Mouse (Mus musculus) NIH3T3 (cell line): ENCODE results near the gene Nuak1.

Experiments
- DNase-seq: peaks from one replicate; pipeline ENCODE4 v3.0.0-alpha.2; 2012; ENCODE audit warnings: low read depth

The Nuak1 gene

GRCm38 (mm10) chr10:84381276-84381798 is 59.1 kb downstream of the Nuak1 start:
- no peak for DNase-seq

DNA sequence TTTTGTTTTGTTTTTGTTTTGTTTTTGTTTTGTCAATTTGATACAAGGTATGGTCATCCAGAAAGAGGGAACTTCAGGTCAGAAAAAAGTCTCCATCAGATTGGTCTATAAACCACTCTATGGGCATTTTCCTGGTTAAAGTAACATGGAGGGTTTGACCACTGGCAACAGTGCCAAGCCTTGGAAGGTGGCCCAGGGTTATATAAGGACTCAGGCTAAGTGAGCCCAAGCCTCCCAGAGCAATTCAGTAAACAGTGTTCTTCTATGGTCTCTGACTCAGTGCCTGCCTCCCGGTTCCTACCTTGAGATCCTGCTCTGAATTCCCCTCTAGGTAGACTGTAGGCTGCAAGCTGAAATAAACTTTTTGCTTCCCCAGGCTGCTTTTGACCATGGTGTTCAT is 61.0 kb downstream of the Nuak1 start:
- no peak for DNase-seq

GRCm38 (mm10) chr10:84377956-84378355 is 62.4 kb downstream of the Nuak1 start:
- no peak for DNase-seq

DNA sequence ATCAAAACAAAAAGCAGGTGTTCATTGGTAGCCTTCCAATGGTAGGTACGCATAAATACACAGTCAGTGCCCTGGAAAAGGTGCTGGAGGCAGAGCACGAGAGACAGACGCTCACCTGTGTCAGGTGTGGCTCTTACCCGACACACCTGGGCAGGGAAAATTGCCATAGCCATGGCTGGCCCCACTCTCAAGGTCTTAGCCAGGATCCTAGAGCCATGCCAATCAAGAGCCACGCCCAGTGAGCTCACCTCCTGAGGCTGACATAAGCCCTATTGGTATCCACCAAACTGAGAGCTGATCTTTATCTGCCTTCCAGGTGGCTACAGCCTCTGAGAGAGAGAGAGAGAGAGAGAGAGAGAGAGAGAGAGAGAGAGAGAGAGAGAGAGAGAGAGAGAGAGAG is 64.1 kb downstream of the Nuak1 start:
- DNase-seq: no peak

- DNase-seq: no peak
Observed at GRCm38 (mm10) chr10:84374996-84375395, 65.4 kb downstream of the Nuak1 start.

DNA sequence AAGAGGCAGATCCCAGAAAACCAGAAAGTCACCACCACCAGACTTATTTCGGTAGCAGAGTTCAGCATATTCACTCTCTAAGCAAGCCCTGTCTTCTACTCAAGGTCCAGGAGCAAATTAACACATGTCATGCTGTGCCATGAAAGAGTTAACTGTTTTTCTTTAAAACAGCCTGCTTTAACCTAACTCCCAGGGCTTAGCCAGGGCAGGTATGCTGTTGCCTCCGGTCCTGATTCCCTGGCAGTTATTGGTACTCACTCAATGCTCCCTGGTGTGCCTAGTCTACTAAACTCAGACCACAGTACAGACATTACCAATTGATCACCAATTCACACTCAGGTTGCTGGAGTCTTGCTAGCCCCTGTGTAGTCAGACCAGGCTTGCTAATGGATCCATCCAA is 66.9 kb downstream of the Nuak1 start:
- no peak for DNase-seq

- no peak for DNase-seq
Observed at GRCm38 (mm10) chr10:84372161-84373095, 68.0 kb downstream of the Nuak1 start.

- no peak for DNase-seq
Observed at GRCm38 (mm10) chr10:84371681-84372160, 68.7 kb downstream of the Nuak1 start.

DNA sequence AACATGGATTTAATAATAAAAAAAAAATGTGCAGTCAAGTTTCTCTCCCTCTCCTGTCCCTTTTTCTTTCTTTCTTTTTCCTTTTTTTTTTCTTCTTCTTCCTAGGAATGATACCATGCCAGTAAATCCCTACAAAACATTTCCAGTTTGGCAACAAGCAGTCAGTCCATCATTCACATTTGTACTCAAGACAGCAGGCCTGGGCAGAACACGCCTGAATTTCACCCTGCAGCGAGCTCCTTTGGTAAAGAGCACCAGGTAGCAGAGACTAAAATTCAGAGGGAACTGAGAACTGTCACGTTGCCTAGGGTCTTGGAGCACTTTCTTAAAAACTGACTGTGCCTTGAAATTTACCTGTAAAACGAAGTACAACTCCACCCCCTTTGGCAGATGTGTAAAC is 69.2 kb downstream of the Nuak1 start:
- no peak for DNase-seq

- no peak for DNase-seq
Observed at GRCm38 (mm10) chr10:84369646-84370314, 70.6 kb downstream of the Nuak1 start.

- no peak for DNase-seq
Observed at GRCm38 (mm10) chr10:84368185-84368584, 72.2 kb downstream of the Nuak1 start.

DNA sequence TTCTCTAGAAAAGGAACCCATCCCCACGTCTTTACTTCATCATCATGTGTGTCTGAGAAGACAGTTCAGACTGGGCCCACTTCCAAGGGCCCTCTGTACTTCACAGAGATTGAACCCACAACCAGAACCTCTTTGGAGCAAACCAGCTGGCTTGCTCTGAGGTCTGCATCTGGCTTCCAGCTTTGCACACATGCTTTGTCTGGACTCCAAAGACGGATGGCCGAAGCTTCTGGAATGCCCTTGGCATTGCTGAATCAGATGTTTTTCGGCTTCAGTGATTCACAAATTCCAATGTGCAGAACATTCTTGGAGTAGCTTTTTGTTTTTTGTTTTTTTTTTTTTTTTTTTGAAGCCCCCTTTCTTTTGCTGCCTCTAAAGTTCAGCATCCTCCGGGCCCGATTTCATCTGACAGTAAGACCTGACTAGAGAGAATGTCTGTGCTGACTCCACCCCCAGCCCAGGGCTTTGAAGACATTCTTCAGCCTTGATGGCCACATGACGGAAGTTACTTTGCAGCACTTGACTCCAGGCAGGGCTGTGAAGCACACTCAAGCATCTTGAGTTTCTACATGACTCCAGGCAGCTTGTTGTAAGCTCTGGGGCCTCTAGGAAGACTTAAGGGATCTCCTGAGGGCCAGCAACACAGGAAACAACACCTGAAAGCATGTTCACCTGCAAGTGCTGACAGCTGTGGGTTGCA is 75.1 kb downstream of the Nuak1 start:
- DNase-seq: peak; percentile 83

GRCm38 (mm10) chr10:84363833-84364232 is 76.6 kb downstream of the Nuak1 start:
- no peak for DNase-seq

GRCm38 (mm10) chr10:84360953-84361352 is 79.4 kb downstream of the Nuak1 start:
- peak; percentile 31 for DNase-seq

- no peak for DNase-seq
Observed at GRCm38 (mm10) chr10:84360391-84360790, 80.0 kb downstream of the Nuak1 start.

- no peak for DNase-seq
Observed at GRCm38 (mm10) chr10:84358738-84359120, 81.7 kb downstream of the Nuak1 start.

GRCm38 (mm10) chr10:84357997-84358737 is 82.2 kb downstream of the Nuak1 start:
- no peak for DNase-seq

DNA sequence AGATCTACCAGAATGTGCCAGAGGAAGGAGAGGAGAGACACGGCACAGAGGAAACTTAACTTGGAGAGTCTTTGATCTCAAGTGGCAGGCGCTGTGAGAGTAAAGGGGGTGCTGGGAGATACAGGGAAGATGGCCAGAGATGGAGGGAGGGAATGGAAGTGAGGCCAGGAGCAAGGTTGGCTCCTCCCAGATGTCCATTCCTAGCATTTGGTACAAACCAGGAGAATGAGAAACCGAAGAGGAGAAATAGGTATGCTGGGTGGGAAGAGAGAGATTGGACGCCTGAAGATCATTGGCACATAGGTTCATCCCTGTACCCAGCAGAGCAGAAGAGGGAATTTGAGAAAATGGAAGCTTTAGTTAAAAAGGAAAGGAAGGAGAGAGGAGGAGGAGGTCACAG is 82.8 kb downstream of the Nuak1 start:
- no peak for DNase-seq

DNA sequence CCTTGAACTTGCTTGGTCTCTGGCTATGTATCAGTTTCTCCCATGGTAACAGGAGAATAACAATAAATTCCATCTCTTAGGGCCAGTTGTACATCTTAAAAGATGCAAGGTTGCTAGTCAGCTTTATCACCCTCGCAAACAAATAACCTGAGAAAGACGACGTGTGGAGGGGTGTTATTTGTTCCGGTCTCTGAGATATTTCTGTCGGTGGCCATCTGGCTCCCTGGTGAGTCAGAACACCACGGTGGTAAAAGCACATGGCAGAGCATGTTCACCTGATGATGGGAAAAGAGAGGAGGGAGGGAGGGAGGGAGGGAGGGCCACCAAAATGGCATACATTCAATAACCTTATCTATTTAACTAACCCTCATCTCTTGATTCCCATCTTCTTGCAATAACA is 86.1 kb downstream of the Nuak1 start:
- no peak for DNase-seq

DNA sequence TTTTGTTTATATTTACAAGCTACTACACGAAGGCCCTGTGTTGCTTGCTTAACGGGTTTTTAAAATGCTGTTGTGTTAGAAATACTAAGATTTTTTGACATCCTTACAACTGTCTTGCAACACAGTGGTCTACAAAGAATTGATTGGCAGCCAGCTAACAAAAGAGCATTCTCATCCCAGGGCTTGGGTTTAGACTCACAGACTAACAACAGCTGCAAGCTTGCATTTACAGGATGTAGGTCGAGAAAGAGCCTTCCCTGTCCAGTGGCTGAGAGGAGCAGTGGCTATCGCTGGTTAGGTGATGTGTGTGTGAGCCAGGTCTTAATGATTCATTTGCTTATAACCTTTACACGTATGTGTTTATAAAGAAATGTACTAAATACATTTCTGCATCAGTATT is 94.7 kb downstream of the Nuak1 start:
- DNase-seq: no peak

GRCm38 (mm10) chr10:84343536-84343935 is 96.9 kb downstream of the Nuak1 start:
- DNase-seq: peak; percentile 61

GRCm38 (mm10) chr10:84339456-84339855 is 100.9 kb downstream of the Nuak1 start:
- DNase-seq: peak; percentile 62
